Mouse (Mus musculus) myocyte (in vitro differentiated cells): Measurements from ENCODE around the gene Plcb3.

Source experiments
- CEBPB ChIP-seq: IDR thresholded peaks from 2 replicates; pipeline ENCODE4 v1.6.1; 2011; ENCODE audit warnings: mild to moderate bottlenecking, moderate library complexity; ENCODE audit not compliant: poor library complexity, insufficient read depth, severe bottlenecking
- E2F4 ChIP-seq: IDR thresholded peaks from one replicate; pipeline ENCODE4 v1.6.1; 2011; ENCODE audit warnings: mild to moderate bottlenecking, control low read depth, moderate library complexity; ENCODE audit not compliant: insufficient read depth
- MAX ChIP-seq: IDR thresholded peaks from one replicate; pipeline ENCODE4 v1.6.1; 2011; ENCODE audit warnings: low read depth, mild to moderate bottlenecking, control low read depth
- POLR2A ChIP-seq: IDR thresholded peaks from one replicate; pipeline ENCODE4 v1.6.1; 2011; ENCODE audit warnings: low read depth, mild to moderate bottlenecking, control low read depth, moderate library complexity; ENCODE audit not compliant: insufficient read length
- POLR2AphosphoS2 ChIP-seq: IDR thresholded peaks from one replicate; pipeline ENCODE4 v1.6.1; 2011; ENCODE audit warnings: low read depth, control low read depth; ENCODE audit not compliant: insufficient read length
- TCF12 ChIP-seq: IDR thresholded peaks from one replicate; pipeline ENCODE4 v1.6.1; 2011; ENCODE audit warnings: mild to moderate bottlenecking, control low read depth; ENCODE audit not compliant: poor library complexity, insufficient read depth, severe bottlenecking
- TCF3 ChIP-seq: IDR thresholded peaks from one replicate; pipeline ENCODE4 v1.6.1; 2011; ENCODE audit warnings: low read depth, control low read depth; ENCODE audit not compliant: insufficient read length
- USF1 ChIP-seq: IDR thresholded peaks from one replicate; pipeline ENCODE4 v1.6.1; 2011; ENCODE audit warnings: low read depth, mild to moderate bottlenecking, control low read depth, moderate library complexity

DNA sequence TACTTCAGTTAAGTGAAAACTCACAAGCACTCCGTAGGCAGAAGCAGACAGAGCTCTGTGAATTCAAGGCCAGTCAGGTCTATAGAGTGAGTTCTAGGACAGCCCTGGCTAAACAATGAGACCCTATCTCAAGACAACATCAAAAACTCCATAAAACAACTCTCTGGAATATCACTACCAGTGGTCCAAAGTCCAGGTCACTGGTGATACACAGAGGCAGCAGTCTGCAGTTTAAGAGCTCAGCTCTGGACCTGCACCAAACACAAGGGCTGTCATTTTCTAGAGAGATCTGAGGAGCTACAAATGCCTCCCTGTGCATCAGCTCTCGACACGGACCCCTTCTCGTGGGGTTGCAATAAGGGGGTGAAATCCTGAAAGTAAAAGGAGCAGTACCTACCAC is 57.9 kb downstream of the Plcb3 start:
- TF ChIP-seq POLR2AphosphoS2 = no peak
- no peak for TF ChIP-seq POLR2A
- TF ChIP-seq USF1 = no peak
- no peak for TF ChIP-seq TCF12
- TF ChIP-seq E2F4 = no peak
- no peak for TF ChIP-seq CEBPB
- no peak for TF ChIP-seq MAX
- TF ChIP-seq TCF3 = no peak
